Mouse (Mus musculus): ENCODE data around the gene Tpst2. TPM values are rescaled to one million over a fixed set of nuclear protein-coding genes. Genes with fewer than 3 reads are reported as not detected.

The Tpst2 gene
- polyA plus RNA-seq (2014; fragmentation: Illumina TruSeq; extraction: RNeasy Lipid Tissue Mini Kit (QIAGEN cat#74804); ENCODE audit: low read depth, low replicate concordance) = 242 TPM

GRCm38 (mm10) chr5:112276267-112276873 is at the start of gene Tpst2:
TSS of gene Tpst2 (plus strand) at chr5:112276691.

GRCm38 (mm10) chr5:112252400-112252799 is 24.1 kb upstream of the Tpst2 start, which contains the start of gene Cryba4:
TSS of gene Cryba4 (minus strand) at chr5:112252518.

DNA sequence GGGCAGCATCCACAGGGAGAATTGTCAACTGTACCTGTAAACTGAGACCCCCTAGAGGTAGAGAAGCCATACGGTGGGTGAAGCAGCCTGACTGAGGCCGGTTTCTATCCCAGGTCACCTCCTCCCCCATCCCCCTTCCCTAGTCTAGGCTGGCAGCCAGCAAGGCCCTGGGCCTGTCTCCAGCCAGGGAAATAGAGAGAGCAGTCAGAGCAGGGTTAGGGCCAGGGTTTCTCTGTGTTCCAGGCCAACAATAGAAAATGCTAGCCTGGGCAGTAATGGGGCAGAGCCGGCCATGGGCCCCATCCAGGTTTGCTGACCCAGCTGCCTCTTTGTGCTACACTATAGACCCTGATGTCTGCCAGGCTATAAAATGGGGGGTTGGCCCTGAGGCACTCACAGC is 21.1 kb upstream of the Tpst2 start, which contains the start of gene Crybb1:
TSS of gene Crybb1 (plus strand) at position 390 of the 400 bp plus-strand sequence.

DNA sequence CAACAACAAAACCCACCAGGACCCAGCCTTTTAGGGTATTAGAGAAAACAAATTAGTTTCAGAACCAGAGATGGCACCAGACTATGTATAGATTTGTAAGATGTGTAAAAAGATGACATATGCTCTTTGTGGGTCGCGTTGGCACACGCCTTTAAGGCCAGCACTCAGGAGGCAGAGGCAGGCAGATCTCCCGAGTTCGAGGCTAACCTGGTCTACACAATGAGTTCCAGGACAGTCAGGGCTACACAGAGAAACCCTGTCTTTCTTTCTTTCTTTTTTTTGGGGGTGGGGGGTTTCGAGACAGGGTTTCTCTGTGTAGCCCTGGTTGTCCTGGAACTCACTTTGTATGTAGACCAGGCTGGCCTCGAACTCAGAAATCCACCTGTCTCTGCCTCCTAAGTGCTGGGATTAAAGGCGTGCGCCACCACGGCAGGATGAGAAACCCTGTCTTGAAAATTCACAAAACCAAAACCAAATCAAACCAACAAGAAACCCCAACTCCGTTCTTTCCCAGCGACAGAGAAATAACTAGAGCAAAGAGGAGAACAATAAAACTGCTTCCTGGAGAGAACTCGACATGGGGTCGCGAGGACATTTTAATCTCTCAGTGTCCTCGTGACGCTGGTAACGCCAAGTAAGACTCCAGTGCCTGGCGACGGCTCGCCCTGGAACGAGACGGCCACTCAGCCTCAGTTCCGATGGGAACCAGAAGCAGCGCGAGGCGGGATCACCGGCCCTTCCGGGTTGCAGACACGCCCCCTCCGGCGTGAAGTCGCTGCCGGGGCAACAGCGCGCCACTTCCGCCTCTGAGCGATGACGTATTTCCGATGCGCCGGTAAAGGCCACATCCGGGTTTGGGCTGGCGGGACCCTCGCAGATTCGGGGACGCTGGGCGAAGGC is 49.3 kb downstream of the Tpst2 start, which contains the start of gene Tfip11:
TSS of gene Tfip11 (plus strand) at position 813 of the 900 bp plus-strand sequence.

DNA sequence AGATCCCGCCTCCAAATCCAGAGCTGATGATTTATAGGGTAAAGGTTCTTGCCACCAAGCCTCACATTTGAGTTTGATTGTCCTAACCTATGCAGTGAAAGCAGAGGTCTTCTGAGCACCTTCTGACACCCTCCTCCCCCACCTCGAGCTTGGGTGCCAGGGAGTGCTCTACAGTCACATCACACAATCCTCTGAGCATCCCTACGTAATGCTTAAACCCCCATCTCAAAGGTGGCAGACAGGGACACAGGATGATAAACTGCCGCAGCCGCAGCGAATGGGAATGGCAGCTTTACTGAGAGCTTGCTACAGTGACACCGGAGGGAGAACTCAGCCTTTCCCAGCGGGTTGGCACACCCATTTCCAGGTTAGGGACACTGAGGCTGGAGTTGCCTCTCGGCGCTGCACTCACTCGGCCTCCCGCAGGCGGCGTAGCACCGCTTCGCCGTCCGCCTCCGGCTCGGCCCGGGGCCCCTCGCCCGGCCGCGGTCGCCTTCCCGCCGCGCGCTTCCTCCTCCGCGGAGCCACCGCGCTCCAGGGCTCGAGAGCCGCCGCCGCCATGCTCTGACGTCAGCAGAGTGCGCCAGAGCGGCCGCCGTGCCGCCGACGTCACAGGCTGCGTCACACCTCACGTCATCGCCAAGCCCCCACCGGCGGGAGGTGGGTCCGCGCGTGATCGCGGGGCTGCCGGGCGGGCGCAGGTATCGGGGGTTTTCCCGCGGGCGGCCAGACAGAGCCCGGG is 66.1 kb downstream of the Tpst2 start, which contains the start of the genes Srrd and Hps4:
TSS of gene Srrd (minus strand) at position 578 of the 742 bp plus-strand sequence.
TSS of gene Hps4 (plus strand) at position 621 of the 742 bp plus-strand sequence.

DNA sequence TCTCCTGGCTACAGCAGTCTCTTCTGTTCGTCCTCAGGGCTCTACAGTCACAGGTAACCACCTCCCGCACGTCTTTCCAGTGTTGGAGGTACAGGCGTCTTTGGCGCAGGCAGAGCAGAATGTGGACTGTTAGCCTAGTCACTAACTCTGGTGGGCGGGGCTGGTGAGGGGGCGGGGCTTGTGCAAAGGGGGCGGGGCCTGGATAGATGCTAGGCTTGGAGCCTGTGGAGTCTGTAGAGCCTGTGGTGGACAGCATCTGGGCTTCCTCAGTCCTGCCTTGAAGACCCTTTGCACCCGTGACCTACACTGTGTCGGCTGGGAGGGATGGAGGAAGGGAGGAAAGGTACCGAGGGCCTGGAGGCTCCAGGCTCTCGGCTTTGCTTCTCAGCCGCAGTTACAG is 79.4 kb downstream of the Tpst2 start, which contains the start of gene Gm6583:
TSS of gene Gm6583 (minus strand) at position 124 of the 400 bp plus-strand sequence.

Other genes starting within 250 kb of the Tpst2 start
- gene Cryba4, start 24.2 kb upstream of the Tpst2 start, polyA plus RNA-seq (2014; fragmentation: Illumina TruSeq; extraction: RNeasy Lipid Tissue Mini Kit (QIAGEN cat#74804); ENCODE audit: low read depth, low replicate concordance) = 244 TPM
- 10.4 TPM for gene Crybb1, start 20.9 kb upstream of the Tpst2 start, polyA plus RNA-seq (2014; fragmentation: Illumina TruSeq; extraction: RNeasy Lipid Tissue Mini Kit (QIAGEN cat#74804); ENCODE audit: low read depth, low replicate concordance)
- gene Tfip11, start 49.7 kb downstream of the Tpst2 start, polyA plus RNA-seq (2014; fragmentation: Illumina TruSeq; extraction: RNeasy Lipid Tissue Mini Kit (QIAGEN cat#74804); ENCODE audit: low read depth, low replicate concordance) = 20.0 TPM
- gene Srrd, start 66.3 kb downstream of the Tpst2 start, polyA plus RNA-seq (2014; fragmentation: Illumina TruSeq; extraction: RNeasy Lipid Tissue Mini Kit (QIAGEN cat#74804); ENCODE audit: low read depth, low replicate concordance) = 16.5 TPM
- gene Hps4, start 66.4 kb downstream of the Tpst2 start, polyA plus RNA-seq (2014; fragmentation: Illumina TruSeq; extraction: RNeasy Lipid Tissue Mini Kit (QIAGEN cat#74804); ENCODE audit: low read depth, low replicate concordance) = 15.9 TPM
- gene Gm6583, start 79.3 kb downstream of the Tpst2 start, polyA plus RNA-seq (2014; fragmentation: Illumina TruSeq; extraction: RNeasy Lipid Tissue Mini Kit (QIAGEN cat#74804); ENCODE audit: low read depth, low replicate concordance) = 0.26 TPM
- gene Asphd2, start 118.2 kb downstream of the Tpst2 start, polyA plus RNA-seq (2014; fragmentation: Illumina TruSeq; extraction: RNeasy Lipid Tissue Mini Kit (QIAGEN cat#74804); ENCODE audit: low read depth, low replicate concordance) = 0.88 TPM
- gene Gm6588, start 172.7 kb downstream of the Tpst2 start, polyA plus RNA-seq (2014; fragmentation: Illumina TruSeq; extraction: RNeasy Lipid Tissue Mini Kit (QIAGEN cat#74804); ENCODE audit: low read depth, low replicate concordance) = 0.42 TPM